Mouse (Mus musculus) midbrain, embryonic 12.5 days (tissue): Measurements from ENCODE around the gene Wbp1. TPM values are rescaled to one million over a fixed set of nuclear protein-coding genes. Genes with fewer than 3 reads are reported as not detected.

Experiments
- ATAC-seq: fragments of 200-750 bp; cut with Nextera tagmentation; 2 replicates; pipeline ENCODE4 v1.8.0; 2017; ENCODE audit warnings: low read depth, moderate TSS enrichment, moderate library complexity; ENCODE audit not compliant: low FRiP score
- H3K27ac ChIP-seq: fragments of 300-500 bp; sonication (generic); replicated peaks from 2 replicates; pipeline ENCODE4 v1.5.1; 2016; ENCODE audit warnings: mild to moderate bottlenecking
- H3K27me3 ChIP-seq: fragments of 300-500 bp; sonication (generic); 2 replicates; pipeline ENCODE4 v1.6.1; 2016; ENCODE audit warnings: mild to moderate bottlenecking
- H3K36me3 ChIP-seq: fragments of 300-500 bp; sonication (generic); 2 replicates; pipeline ENCODE4 v1.6.1; 2016
- H3K4me1 ChIP-seq: fragments of 300-500 bp; sonication (generic); 2 replicates; pipeline ENCODE4 v1.6.1; 2016
- H3K4me2 ChIP-seq: fragments of 300-500 bp; sonication (generic); replicated peaks from 2 replicates; pipeline ENCODE4 v1.6.1; 2016; ENCODE audit warnings: mild to moderate bottlenecking, moderate library complexity
- H3K4me3 ChIP-seq: fragments of 300-500 bp; sonication (generic); 2 replicates; pipeline ENCODE4 v1.5.1; 2016; ENCODE audit warnings: mild to moderate bottlenecking
- H3K9ac ChIP-seq: fragments of 300-500 bp; sonication (generic); replicated peaks from 2 replicates; pipeline ENCODE4 v1.6.1; 2016; ENCODE audit warnings: mild to moderate bottlenecking, moderate library complexity
- H3K9me3 ChIP-seq: fragments of 300-500 bp; sonication (generic); 2 replicates; pipeline ENCODE4 v1.6.1; 2016; ENCODE audit warnings: mild to moderate bottlenecking
- WGBS: fragments of 180-500 bp; shearing (Covaris S2); methylation state at CpG from one replicate; pipeline ENCODE4 v1.1.7; 2016; 5-methylcytosine and 5-hydroxymethylcytosine counted together
- polyA plus RNA-seq: library from polyadenylated mRNA; unstranded; fragments of >200 nt; fragmentation: Nextera tagmentation; extraction: Ambion mirVana; gene quantifications from 2 replicates; pipeline ENCODE4 v1.2.1, GENCODE M21; 2016

Gene Wbp1
- polyA plus RNA-seq, 1 experiment from 2014 or later = 223 TPM

GRCm38 (mm10) chr6:83137576-83137950 lies 16.2 kb upstream of the Wbp1 start:
- Histone ChIP-seq H3K9me3 (no peaks in the 10 kb centered on the region), H3K27me3 (peaks cover 45% of the 10 kb centered on the region), H3K4me3 (peak overlapping the region; percentile 55), H3K4me1 (peaks cover 51% of the 10 kb centered on the region), H3K27ac (peak overlapping the region; percentile 97), H3K36me3 (no peaks in the 10 kb centered on the region), H3K9ac (peak overlapping the region; percentile 85), H3K4me2 (peak overlapping the region; percentile 78)
- ATAC-seq = peak; percentile 71
- WGBS = 0% methylated on average over 12 of the region's 12 CpGs

DNA sequence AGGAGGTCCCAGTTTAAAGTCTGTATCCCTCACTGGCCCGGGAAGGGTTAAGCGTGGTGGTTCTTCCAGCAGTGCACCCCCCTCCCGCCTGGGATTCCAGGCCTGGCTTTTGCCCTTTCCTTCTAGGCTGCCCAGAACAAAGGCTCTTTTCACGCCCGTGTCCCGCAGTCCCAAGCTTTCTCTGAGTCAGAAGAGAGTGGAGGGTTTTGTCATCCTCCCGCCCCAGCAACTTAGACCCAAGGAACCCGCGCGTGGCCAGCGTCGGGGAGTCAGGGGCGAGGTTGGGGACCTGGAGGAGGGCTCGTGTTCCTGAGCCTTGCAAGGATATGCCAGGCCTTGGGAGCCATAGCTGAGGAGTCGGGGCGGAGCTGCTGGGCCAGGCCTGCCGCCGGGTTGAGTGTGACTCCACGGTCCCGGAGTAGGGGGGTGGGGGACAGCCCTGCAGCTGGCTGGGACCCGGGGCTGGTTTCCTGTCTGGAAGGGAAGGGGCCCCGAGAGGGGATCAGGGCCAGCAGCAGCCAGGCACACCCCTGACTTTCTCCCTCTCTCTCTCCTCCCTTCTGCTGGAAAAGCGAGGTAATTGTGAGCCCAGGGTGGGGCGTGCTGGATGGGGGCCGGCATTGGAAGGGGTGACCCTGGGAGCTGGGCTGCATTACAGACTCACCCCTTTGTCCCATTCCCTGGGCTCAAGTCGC lies 15.7 kb upstream of the Wbp1 start:
- under 1% methylated on average over 26 of the region's 26 CpGs for WGBS
- peak overlapping the region; percentile 55 for H3K4me3 ChIP-seq

DNA sequence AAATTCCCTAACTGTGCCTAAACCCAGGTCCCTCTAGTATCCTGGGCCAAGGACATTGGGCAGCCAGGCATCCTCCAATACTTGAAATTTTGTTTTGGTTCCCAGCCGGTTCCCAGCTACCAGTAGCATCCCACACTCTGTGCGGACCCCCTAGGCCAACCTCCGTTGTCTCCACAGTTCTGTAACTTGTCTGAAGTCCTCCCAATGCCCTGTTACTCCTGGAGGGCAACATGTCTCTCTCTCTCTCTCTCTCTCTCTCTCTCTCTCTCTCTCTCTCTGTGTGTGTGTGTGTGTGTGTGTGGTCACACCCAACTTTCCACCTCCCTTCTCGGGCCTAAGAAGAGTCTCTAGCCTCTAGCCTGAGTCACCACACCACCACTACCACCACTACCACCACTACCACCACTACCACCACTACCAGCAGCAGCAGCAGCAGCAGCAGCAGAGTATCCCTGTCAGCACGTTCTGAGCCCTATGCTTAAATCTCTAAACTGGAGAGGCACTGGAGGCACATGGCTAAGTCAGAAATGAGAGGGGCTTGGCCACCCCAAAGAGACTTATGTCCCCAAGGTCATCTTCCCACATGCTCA lies 15.0 kb upstream of the Wbp1 start:
- ATAC-seq = peak; percentile 4; the same call in 1 of the 2 replicates
- Histone ChIP-seq H3K4me1 (peaks cover 40% of the 10 kb centered on the region), H3K9ac (peak overlapping the region; percentile 85), H3K4me2 (peak overlapping the region; percentile 78), H3K27ac (peak overlapping the region; percentile 97), H3K9me3 (no peaks in the 10 kb centered on the region), H3K4me3 (peak overlapping the region; percentile 55), H3K36me3 (no peaks in the 10 kb centered on the region), H3K27me3 (peaks cover 36% of the 10 kb centered on the region)
- WGBS = 15% methylated on average over 5 of the region's 5 CpGs

More for the DNA sequence above, 15.7 kb upstream of the Wbp1 start:
- H3K4me2 ChIP-seq = peak overlapping the region; percentile 78
- H3K4me1 ChIP-seq = peaks cover 46% of the 10 kb centered on the region
- peak; percentile 81 for ATAC-seq
- H3K27ac ChIP-seq = peak overlapping the region; percentile 97
- peak overlapping the region; percentile 85 for H3K9ac ChIP-seq
- H3K27me3 ChIP-seq = peaks cover 40% of the 10 kb centered on the region
- no peaks in the 10 kb centered on the region for H3K36me3 ChIP-seq
- no peaks in the 10 kb centered on the region for H3K9me3 ChIP-seq

GRCm38 (mm10) chr6:83135571-83136161 lies 14.3 kb upstream of the Wbp1 start:
- Histone ChIP-seq H3K27me3 (peaks cover 31% of the 10 kb centered on the region), H3K4me1 (peaks cover 40% of the 10 kb centered on the region), H3K4me3 (peak overlapping the region; percentile 55), H3K36me3 (no peaks in the 10 kb centered on the region), H3K4me2 (peak overlapping the region; percentile 78), H3K9me3 (no peaks in the 10 kb centered on the region), H3K27ac (no peak overlapping the region), H3K9ac (peak overlapping the region; percentile 85; the same call in 1 of the 2 replicates)
- 4% methylated on average over 34 of the region's 37 CpGs for WGBS
- no peak for ATAC-seq

DNA sequence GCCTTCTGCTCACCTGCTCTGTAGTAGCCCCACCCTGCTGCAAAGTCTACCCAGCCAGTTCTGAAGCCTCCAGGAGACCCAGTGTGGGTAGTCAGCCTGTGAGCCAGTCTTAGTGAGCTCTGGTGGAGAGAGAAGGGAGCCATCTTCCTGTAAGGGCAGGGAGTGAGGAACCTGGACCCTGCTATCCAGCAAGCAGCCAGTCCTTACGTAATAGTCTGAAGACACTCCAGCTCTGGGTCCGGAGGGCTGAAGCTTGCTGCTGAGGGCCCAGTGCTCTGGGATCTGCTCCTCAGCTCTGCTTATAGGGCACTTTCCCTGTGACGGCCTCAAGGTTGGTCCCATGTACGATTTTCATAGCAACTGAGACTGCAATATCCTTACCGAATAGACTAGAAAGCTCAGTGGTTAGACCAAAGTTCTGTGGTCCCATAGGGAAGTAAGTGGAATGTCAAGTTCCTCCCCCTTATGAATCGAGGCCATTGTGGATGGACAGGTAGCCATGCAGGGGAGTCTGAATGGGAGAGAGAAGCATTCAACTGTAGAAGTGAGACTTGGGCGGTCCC lies 13.7 kb upstream of the Wbp1 start, which contains the start of gene Rtkn:
Gene Rtkn, plus strand, starts transcription at position 513 of the 563 bp plus-strand sequence.
- H3K9ac ChIP-seq = peak within 1 kb of the TSS; percentile 85
- H3K4me1 ChIP-seq = peaks cover 40% of the 10 kb centered on the region
- no peaks in the 10 kb centered on the region for H3K9me3 ChIP-seq
- peak within 1 kb of the TSS; percentile 78 for H3K4me2 ChIP-seq
- no peaks in the 10 kb centered on the region for H3K36me3 ChIP-seq
- H3K27ac ChIP-seq = peak within 1 kb of the TSS; percentile 97
- no peak for ATAC-seq
- 60% methylated on average over 7 of the region's 7 CpGs for WGBS
- peak within 1 kb of the TSS; percentile 55 for H3K4me3 ChIP-seq
- peaks cover 30% of the 10 kb centered on the region for H3K27me3 ChIP-seq

DNA sequence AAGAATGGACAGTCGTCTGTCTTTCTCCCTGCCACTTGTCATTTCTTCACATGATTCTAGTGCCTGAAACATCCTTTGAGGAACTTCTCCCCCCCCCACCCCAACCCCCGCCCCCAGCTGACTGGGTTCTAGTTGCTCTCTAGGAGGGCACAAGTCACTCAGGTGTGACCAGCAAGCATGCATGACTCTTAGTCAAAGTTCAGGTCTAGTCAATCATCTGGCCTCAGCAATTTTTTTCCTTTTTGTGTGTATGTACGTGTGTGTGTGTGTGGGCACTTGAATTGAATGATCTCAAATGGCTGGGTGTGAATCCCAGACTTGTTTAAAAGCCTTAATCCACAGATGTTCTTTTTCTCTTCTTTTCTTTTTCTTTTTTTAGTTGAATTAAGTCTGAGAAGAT lies 12.9 kb upstream of the Wbp1 start:
- H3K27ac ChIP-seq = no peak overlapping the region
- peaks cover 30% of the 10 kb centered on the region for H3K27me3 ChIP-seq
- H3K4me2 ChIP-seq = no peak overlapping the region
- H3K4me1 ChIP-seq = peaks cover 37% of the 10 kb centered on the region
- no peak for ATAC-seq
- 79% methylated on average over 3 of the region's 3 CpGs for WGBS
- no peak overlapping the region for H3K4me3 ChIP-seq
- no peaks in the 10 kb centered on the region for H3K9me3 ChIP-seq
- H3K36me3 ChIP-seq = no peaks in the 10 kb centered on the region
- no peak overlapping the region for H3K9ac ChIP-seq

GRCm38 (mm10) chr6:83132176-83132919 lies 11.0 kb upstream of the Wbp1 start:
- WGBS = 80% methylated on average over 9 of the region's 9 CpGs

DNA sequence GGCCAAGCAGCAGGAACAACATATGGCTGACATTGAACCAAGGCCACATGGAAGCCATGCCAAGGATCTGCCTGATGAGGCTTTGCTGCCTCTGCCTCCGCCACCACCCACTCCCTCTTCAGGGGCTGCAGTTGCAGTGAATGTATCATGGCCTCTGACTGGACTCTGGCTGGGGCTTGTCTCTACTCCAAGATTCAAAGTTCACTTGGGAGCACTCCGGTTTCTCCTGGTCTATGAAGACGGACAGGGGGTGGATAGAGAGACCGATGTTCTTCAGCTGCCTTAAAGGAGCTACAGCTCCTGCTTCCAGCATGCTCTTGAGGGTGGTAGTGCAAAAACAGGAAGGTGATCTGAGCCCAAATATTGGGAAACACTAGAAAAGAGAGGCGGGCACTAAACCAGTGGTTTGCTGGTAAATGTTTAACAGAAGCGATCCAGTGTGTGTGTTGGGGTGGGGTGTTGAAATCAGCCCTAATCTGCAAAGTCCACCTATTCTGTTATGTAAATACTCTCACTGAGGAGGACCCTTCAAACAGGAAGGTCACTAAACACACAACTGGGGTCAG lies 10.2 kb upstream of the Wbp1 start:
- no peak for ATAC-seq
- Histone ChIP-seq H3K36me3 (no peaks in the 10 kb centered on the region), H3K27ac (no peak overlapping the region), H3K4me2 (no peak overlapping the region), H3K9me3 (no peaks in the 10 kb centered on the region), H3K4me1 (peaks cover 13% of the 10 kb centered on the region), H3K9ac (no peak overlapping the region), H3K4me3 (no peak overlapping the region), H3K27me3 (peaks cover 29% of the 10 kb centered on the region)
- 89% methylated on average over 6 of the region's 6 CpGs for WGBS

More at GRCm38 (mm10) chr6:83132176-83132919, 11.0 kb upstream of the Wbp1 start:
- no peak overlapping the region for H3K9ac ChIP-seq
- peaks cover 30% of the 10 kb centered on the region for H3K27me3 ChIP-seq
- peaks cover 21% of the 10 kb centered on the region for H3K4me1 ChIP-seq
- H3K9me3 ChIP-seq = no peaks in the 10 kb centered on the region
- no peak overlapping the region for H3K27ac ChIP-seq
- no peak for ATAC-seq
- H3K36me3 ChIP-seq = no peaks in the 10 kb centered on the region
- no peak overlapping the region for H3K4me3 ChIP-seq
- H3K4me2 ChIP-seq = no peak overlapping the region

DNA sequence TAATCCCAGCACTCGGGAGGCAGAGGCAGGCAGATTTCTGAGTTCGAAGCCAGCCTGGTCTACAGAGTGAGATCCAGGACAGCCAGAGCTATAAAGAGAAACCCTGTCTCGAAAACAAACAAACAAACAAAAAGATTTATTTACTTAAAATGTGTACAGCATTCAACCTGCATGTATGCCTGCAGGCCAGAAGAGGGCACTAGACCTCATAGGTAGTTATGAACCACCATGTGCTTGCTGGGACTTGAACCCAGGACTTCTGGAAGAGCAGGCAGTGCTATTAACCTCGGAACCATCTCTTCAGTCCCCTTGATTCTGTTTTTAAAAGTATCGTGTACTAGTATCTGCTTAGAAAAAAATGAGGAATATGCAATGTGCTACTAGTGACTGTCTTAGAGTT lies 6.1 kb upstream of the Wbp1 start:
- Histone ChIP-seq H3K27me3 (0 out of 2 replicates have a peak, but pooled peaks cover 5% of the 10 kb centered on the region), H3K4me2 (no peak overlapping the region), H3K36me3 (no peaks in the 10 kb centered on the region), H3K9ac (no peak overlapping the region), H3K4me1 (peaks cover 26% of the 10 kb centered on the region), H3K27ac (no peak overlapping the region), H3K4me3 (no peak overlapping the region), H3K9me3 (no peaks in the 10 kb centered on the region)
- ATAC-seq = no peak
- 96% methylated on average over 5 of the region's 5 CpGs for WGBS

DNA sequence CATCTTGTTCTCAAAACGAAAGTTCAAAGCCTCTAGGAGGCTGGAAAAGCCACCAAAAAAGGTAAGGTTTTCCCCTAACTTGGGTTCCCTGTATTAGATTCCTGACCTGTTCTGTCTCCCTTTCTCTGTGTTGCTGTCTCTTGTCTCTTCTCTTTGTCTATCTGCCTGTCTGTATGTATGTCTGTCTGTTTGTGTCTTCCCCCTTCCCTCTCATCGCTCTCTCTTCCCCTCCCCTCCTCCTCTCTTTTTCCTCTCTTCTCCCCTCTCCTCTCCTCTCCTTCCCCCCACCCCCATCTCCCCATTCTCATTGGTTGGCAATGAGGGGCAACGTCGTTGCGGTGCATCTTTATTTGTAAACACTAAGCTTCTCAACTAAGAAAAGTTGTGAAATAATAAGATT lies 4.0 kb upstream of the Wbp1 start, which contains the start of gene Ino80b:
Gene Ino80b, minus strand, starts transcription at position 101 of the 400 bp plus-strand sequence.
- ATAC-seq = no peak
- Histone ChIP-seq H3K36me3 (no peaks in the 10 kb centered on the region), H3K9me3 (no peaks in the 10 kb centered on the region), H3K4me2 (peak within 1 kb of the TSS; percentile 85), H3K9ac (peak within 1 kb of the TSS; percentile 57), H3K27ac (peak within 1 kb of the TSS; percentile 44; the same call in 1 of the 2 replicates), H3K27me3 (no peaks in the 10 kb centered on the region), H3K4me3 (peak within 1 kb of the TSS; percentile 64), H3K4me1 (peaks cover 35% of the 10 kb centered on the region)
- WGBS = 33% methylated on average over 5 of the region's 5 CpGs

GRCm38 (mm10) chr6:83124851-83125312 lies 3.5 kb upstream of the Wbp1 start:
- Histone ChIP-seq H3K36me3 (no peaks in the 10 kb centered on the region), H3K4me2 (peak overlapping the region; percentile 85), H3K9me3 (no peaks in the 10 kb centered on the region), H3K27me3 (no peaks in the 10 kb centered on the region), H3K9ac (peak overlapping the region; percentile 57), H3K4me3 (peak overlapping the region; percentile 64), H3K27ac (peak overlapping the region; percentile 44; the same call in 1 of the 2 replicates), H3K4me1 (peaks cover 39% of the 10 kb centered on the region)
- WGBS = 0% methylated on average over 30 of the region's 30 CpGs
- no peak for ATAC-seq
